Mouse (Mus musculus) ES-Bruce4 (cell line): ENCODE data around the gene Mtf1. TPM values are rescaled to one million over a fixed set of nuclear protein-coding genes. Genes with fewer than 3 reads are reported as not detected.

Experiments
- H3K27ac ChIP-seq: 2 replicates; pipeline ENCODE4 v1.5.1; 2012; ENCODE audit warnings: low read length, inconsistent platforms; ENCODE audit not compliant: insufficient read depth
- H3K27me3 ChIP-seq: 2 replicates; pipeline ENCODE4 v1.6.1; 2012; ENCODE audit warnings: mild to moderate bottlenecking, low read length, inconsistent platforms; ENCODE audit not compliant: control insufficient read depth, poor library complexity, insufficient read depth, severe bottlenecking
- H3K36me3 ChIP-seq: 2 replicates; pipeline ENCODE4 v1.6.1; 2012; ENCODE audit warnings: inconsistent platforms, mild to moderate bottlenecking, low read length, moderate library complexity; ENCODE audit not compliant: control insufficient read depth, poor library complexity, insufficient read depth, severe bottlenecking
- H3K4me1 ChIP-seq: one replicate; pipeline ENCODE4 v1.8.1; 2011; ENCODE audit warnings: low read length; ENCODE audit not compliant: control insufficient read depth, insufficient read depth
- H3K4me3 ChIP-seq: 2 replicates; pipeline ENCODE4 v1.5.1; 2011; ENCODE audit warnings: low read depth, mild to moderate bottlenecking, low read length
- H3K9ac ChIP-seq: 2 replicates; pipeline ENCODE4 v1.6.1; 2012; ENCODE audit warnings: low read depth, mild to moderate bottlenecking, inconsistent platforms; ENCODE audit not compliant: poor library complexity, severe bottlenecking
- H3K9me3 ChIP-seq: replicated peaks from 2 replicates; pipeline ENCODE4 v1.6.1; 2012; ENCODE audit warnings: mild to moderate bottlenecking, low read length, inconsistent platforms; ENCODE audit not compliant: control insufficient read depth, poor library complexity, insufficient read depth, severe bottlenecking
- CTCF ChIP-seq: IDR thresholded peaks from one replicate; pipeline ENCODE4 v1.8.1; 2011; ENCODE audit warnings: low read depth, low read length
- EP300 ChIP-seq: IDR thresholded peaks from 2 replicates; pipeline ENCODE4 v1.6.1; 2011; ENCODE audit warnings: low read depth, low read length; ENCODE audit not compliant: insufficient read depth
- POLR2A ChIP-seq: IDR thresholded peaks from one replicate; pipeline ENCODE4 v1.8.1; 2011; ENCODE audit warnings: low read length; ENCODE audit not compliant: insufficient read depth
- polyA plus RNA-seq: library from polyadenylated mRNA; stranded (reverse); fragments of >200 nt; gene quantifications from 2 replicates; pipeline ENCODE4 v1.2.4, GENCODE M21; 2011; ENCODE audit warnings: low read depth; ENCODE audit not compliant: missing spikeins, insufficient read depth, insufficient read length

Gene Mtf1
- polyA plus RNA-seq, 1 experiment = 16.4 TPM

GRCm38 (mm10) chr4:124762858-124763452 lies 38.9 kb upstream of the Mtf1 start:
- no peak overlapping the region for H3K27ac ChIP-seq

GRCm38 (mm10) chr4:124765802-124766565 lies 35.9 kb upstream of the Mtf1 start:
- no peak overlapping the region for H3K27ac ChIP-seq
- H3K4me3 ChIP-seq = no peak overlapping the region
- H3K9ac ChIP-seq = no peak overlapping the region
- H3K27me3 ChIP-seq = no peaks in the 10 kb centered on the region
- H3K4me1 ChIP-seq = no peaks in the 10 kb centered on the region
- no peaks in the 10 kb centered on the region for H3K9me3 ChIP-seq
- TF ChIP-seq POLR2A (no peak), EP300 (no peak), CTCF (no peak)
- no peaks in the 10 kb centered on the region for H3K36me3 ChIP-seq

More at GRCm38 (mm10) chr4:124762858-124763452, 38.9 kb upstream of the Mtf1 start:
- TF ChIP-seq EP300 (no peak), CTCF (no peak), POLR2A (no peak)
- Histone ChIP-seq H3K27me3 (no peaks in the 10 kb centered on the region), H3K9ac (no peak overlapping the region), H3K4me3 (no peak overlapping the region), H3K36me3 (no peaks in the 10 kb centered on the region), H3K9me3 (no peaks in the 10 kb centered on the region), H3K4me1 (no peaks in the 10 kb centered on the region)

- TF ChIP-seq POLR2A (no peak), CTCF (no peak), EP300 (no peak)
- Histone ChIP-seq H3K27ac (no peak overlapping the region), H3K4me1 (no peaks in the 10 kb centered on the region)
Measured at GRCm38 (mm10) chr4:124766566-124766940, 35.4 kb upstream of the Mtf1 start.

GRCm38 (mm10) chr4:124768963-124769591 lies 32.8 kb upstream of the Mtf1 start:
- no peaks in the 10 kb centered on the region for H3K36me3 ChIP-seq
- no peak overlapping the region for H3K4me3 ChIP-seq
- no peak overlapping the region for H3K9ac ChIP-seq
- H3K27ac ChIP-seq = no peak overlapping the region
- no peaks in the 10 kb centered on the region for H3K9me3 ChIP-seq
- H3K4me1 ChIP-seq = no peaks in the 10 kb centered on the region
- TF ChIP-seq POLR2A (no peak), CTCF (no peak)
- no peaks in the 10 kb centered on the region for H3K27me3 ChIP-seq

More at GRCm38 (mm10) chr4:124766566-124766940, 35.4 kb upstream of the Mtf1 start:
- Histone ChIP-seq H3K27me3 (no peaks in the 10 kb centered on the region), H3K36me3 (no peaks in the 10 kb centered on the region), H3K9ac (no peak overlapping the region), H3K4me3 (no peak overlapping the region), H3K9me3 (no peaks in the 10 kb centered on the region)

- H3K27me3 ChIP-seq = no peaks in the 10 kb centered on the region
- no peaks in the 10 kb centered on the region for H3K36me3 ChIP-seq
- H3K4me1 ChIP-seq = no peaks in the 10 kb centered on the region
- H3K9me3 ChIP-seq = no peaks in the 10 kb centered on the region
- no peak overlapping the region for H3K9ac ChIP-seq
- H3K4me3 ChIP-seq = no peak overlapping the region
- H3K27ac ChIP-seq = no peak overlapping the region
- TF ChIP-seq EP300 (no peak), POLR2A (no peak), CTCF (no peak)
Measured at GRCm38 (mm10) chr4:124770624-124771023, 31.3 kb upstream of the Mtf1 start.

GRCm38 (mm10) chr4:124772125-124772524 lies 29.8 kb upstream of the Mtf1 start:
- TF ChIP-seq POLR2A = no peak
- TF ChIP-seq CTCF = no peak
- TF ChIP-seq EP300 = no peak
- Histone ChIP-seq H3K4me1 (peaks cover 1% of the 10 kb centered on the region), H3K9ac (no peak overlapping the region), H3K36me3 (no peaks in the 10 kb centered on the region), H3K27me3 (no peaks in the 10 kb centered on the region), H3K9me3 (no peaks in the 10 kb centered on the region), H3K27ac (no peak overlapping the region), H3K4me3 (no peak overlapping the region)
